Mouse (Mus musculus) large intestine, adult 2 months (tissue): ENCODE measurements around the gene Yap1. TPM values are rescaled to one million over a fixed set of nuclear protein-coding genes. Genes with fewer than 3 reads are reported as not detected.

Experiments
- DNase-seq: peaks from one replicate; pipeline ENCODE4 v3.0.0-alpha.2; 2012; ENCODE audit warnings: low read depth, low spot score
- WGBS: fragments of 180-500 bp; shearing (Covaris S2); methylation state at CpG from one replicate; pipeline ENCODE4 v1.1.7; 2018; 5-methylcytosine and 5-hydroxymethylcytosine counted together
- polyA plus RNA-seq: library from polyadenylated mRNA; depleted of rRNA; stranded (reverse); fragments of >200 nt; gene quantifications from 2 replicates; pipeline ENCODE4 v1.2.3, GENCODE M21; 2012; rRNA removed

The Yap1 gene
- polyA plus RNA-seq = 17.9 and 24.3 TPM in 2 replicates

DNA sequence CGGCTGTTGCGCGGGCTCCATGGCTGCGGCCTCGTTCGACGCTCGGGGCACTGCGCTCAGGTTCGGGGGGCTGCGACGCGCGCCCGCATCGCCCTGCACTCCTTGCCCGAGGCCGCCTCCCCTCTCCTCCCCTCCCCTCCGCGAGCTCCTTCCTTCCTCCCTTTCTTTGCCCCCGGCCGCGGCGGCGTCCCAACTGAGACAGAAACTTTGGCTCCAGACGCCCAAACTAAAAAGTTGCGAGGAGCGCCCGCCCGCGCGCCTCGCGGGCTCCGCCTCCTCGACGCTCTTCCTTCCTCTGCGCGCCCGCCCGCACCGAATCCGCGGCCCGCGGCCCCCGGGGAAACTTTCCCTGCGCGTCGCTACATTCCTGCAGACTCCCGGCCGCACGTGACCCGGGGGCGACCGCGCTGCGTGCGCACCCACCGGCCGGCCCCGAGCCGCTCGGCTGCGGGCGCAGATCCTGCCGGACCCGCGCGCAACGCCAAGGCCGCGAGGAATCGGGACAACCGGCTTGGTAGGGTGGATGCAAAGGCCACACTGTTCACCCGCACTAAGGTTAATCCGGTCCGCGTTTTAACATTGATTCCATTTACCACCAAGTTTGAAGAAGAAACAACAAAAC lies at the start of gene Yap1:
Gene Yap1, minus strand, starts transcription at position 227 of the 622 bp plus-strand sequence.
- DNase-seq = peak; percentile 50
- WGBS = under 1% methylated on average over 70 of the region's 79 CpGs

GRCm38 (mm10) chr9:8043044-8043387 lies 38.6 kb upstream of the Yap1 start:
- WGBS = 17% methylated on average over 5 of the region's 5 CpGs
- no peak for DNase-seq

GRCm38 (mm10) chr9:8042338-8043043 lies 38.1 kb upstream of the Yap1 start, which contains the start of gene Cfap300:
TSS of gene Cfap300 (minus strand) at chr9:8042823.
- DNase-seq = peak; percentile 70
- under 1% methylated on average over 39 of the region's 39 CpGs for WGBS

GRCm38 (mm10) chr9:8035546-8035945 lies 31.1 kb upstream of the Yap1 start:
- peak; percentile 38 for DNase-seq

DNA sequence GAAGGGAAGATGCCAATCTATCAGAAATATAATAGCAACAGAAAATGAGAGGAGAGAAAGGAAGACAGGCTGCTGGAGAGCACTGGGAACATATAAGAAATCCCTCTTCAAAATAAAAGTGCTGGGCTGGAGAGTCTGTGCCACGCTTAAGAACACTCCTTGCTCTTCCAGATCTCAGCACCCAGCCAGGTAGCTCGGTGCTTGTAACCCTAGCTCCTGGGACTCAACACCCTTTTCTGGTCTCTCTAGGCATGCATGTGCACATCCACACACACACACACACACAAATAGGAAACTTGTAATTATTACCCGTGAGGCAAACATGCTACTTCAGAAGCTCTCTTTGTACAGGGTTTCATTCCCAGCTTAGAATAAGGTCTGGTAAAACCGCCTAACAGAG lies 30.7 kb upstream of the Yap1 start:
- no peak for DNase-seq
- 39% methylated on average over 4 of the region's 4 CpGs for WGBS

More at GRCm38 (mm10) chr9:8035546-8035945, 31.1 kb upstream of the Yap1 start:
- 5% methylated on average over 7 of the region's 7 CpGs for WGBS

- DNase-seq = no peak
Measured at GRCm38 (mm10) chr9:8034143-8034542, 29.7 kb upstream of the Yap1 start.

DNA sequence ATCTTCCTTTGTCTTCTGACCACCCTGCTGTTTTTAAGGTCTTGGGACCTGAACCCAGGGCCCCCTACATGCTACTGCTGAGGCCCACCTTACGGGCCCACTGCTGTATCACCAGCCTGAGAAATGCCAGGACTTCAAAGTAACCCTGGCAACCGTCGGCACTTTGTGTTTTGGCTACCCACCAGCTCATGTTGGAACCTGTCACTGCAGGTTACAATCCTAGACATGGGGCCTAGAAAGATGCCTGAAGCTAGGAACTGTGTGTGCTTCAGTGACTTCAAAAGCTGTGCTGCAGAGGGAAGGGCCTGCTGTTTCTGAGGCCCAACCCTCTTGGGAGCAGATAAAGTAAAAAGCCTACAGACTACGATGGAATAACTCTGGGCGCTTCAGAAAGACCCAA lies 28.5 kb upstream of the Yap1 start:
- no peak for DNase-seq
- WGBS = 90% methylated on average over 5 of the region's 5 CpGs

More at GRCm38 (mm10) chr9:8034143-8034542, 29.7 kb upstream of the Yap1 start:
- WGBS = 31% methylated on average over 1 of the region's 1 CpGs

DNA sequence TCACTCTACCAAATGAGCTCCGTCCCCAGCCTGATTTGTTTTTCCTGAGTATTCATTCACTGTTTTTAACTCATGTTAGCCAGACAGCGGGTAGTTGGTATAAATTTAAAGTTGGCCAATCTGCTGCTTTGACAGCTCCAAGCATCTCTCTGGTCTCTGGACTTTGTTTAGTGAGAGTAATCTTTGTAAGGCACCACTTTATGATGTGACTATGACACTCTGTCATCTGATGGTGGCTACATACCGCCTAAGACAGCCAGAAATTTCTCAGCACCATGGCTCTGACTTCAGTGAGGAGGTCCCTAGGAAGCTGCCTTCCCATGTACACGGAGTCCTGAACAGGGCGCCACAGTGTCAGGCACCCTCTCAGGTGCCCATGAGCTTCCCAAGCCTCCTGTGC lies 14.2 kb upstream of the Yap1 start:
- WGBS = 82% methylated on average over 5 of the region's 5 CpGs
- no peak for DNase-seq

GRCm38 (mm10) chr9:8017253-8017913 lies 13.0 kb upstream of the Yap1 start:
- no peak for DNase-seq
- WGBS = 56% methylated on average over 20 of the region's 20 CpGs

DNA sequence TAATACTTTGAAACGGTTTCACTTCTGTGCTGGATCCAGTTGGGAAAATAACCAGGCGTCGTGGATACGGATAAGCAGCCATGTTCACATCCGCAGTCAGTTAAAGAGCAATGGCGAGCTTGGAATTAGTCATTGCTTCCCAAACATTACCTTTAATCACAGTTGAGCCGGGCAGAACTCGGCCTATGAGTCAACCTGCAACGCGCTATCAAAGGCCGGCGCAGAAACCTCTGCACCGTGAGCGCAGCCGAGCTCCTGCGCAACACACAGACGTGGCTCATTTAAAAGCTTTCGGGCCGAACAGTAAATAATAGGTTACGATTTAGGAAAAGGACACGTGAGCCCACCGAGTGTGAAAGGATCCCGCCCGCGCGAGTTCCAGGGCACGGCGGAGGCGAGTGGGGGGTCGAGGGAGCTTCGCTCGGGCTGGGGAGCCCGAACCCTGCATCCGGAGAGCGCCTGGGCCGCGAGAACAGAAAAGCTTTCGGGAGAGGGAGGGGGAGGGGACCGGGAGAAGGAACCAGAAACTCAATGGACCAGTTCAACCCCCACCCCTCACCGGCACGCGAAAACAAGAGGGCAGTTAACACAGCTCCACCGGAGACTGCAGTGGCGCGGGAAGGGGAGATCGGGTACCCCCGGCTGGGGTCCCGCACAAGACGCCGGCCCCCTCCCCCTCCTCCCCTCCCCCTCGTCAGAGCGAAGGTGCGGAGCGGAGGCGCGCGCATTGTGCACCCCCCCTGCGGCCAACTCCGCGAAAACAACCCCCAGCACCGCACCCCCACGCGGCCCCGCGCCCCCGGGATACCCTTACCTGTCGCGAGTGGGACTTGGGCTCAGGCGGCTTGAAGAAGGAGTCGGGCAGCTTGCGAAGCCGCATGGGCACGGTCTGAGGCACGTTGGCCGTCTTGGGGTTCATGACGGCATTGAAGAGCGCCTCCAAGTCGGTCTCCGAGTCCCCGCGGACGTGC lies 810 bp downstream of the Yap1 start:
- DNase-seq = peak; percentile 52
- WGBS = under 1% methylated on average over 78 of the region's 82 CpGs

GRCm38 (mm10) chr9:8002806-8003205 lies 1.6 kb downstream of the Yap1 start:
- WGBS = 2% methylated on average over 12 of the region's 12 CpGs
- no peak for DNase-seq

GRCm38 (mm10) chr9:8001352-8001751 lies 3.0 kb downstream of the Yap1 start:
- 61% methylated on average over 7 of the region's 7 CpGs for WGBS
- DNase-seq = no peak

DNA sequence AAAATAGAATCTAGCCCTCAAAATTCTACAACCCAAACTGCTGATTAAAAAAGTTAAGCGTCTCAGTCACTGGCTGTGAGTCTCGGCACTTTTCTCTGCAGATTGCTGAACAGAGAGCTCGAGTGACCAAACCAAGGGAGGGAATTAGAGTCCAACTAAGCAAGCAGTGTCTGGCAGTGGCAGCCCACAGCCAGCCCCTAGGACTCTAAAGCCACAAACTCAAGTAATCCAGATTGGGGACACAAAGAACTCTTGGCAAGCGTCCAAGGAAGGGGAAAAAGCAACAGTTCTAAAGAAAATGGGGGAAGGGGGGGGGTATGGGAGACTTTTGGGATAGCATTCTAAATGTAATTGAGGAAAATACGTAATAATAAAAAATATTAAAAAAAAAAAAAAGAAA lies 10.1 kb downstream of the Yap1 start:
- no peak for DNase-seq
- 83% methylated on average over 5 of the region's 5 CpGs for WGBS

- WGBS = 39% methylated on average over 3 of the region's 3 CpGs
- no peak for DNase-seq
Measured at GRCm38 (mm10) chr9:7992651-7993050, 11.7 kb downstream of the Yap1 start.

- DNase-seq = no peak
- 64% methylated on average over 4 of the region's 4 CpGs for WGBS
Measured at GRCm38 (mm10) chr9:7990897-7991296, 13.5 kb downstream of the Yap1 start.

- WGBS = 65% methylated on average over 5 of the region's 5 CpGs
- DNase-seq = no peak
Measured at GRCm38 (mm10) chr9:7987119-7987518, 17.3 kb downstream of the Yap1 start.

DNA sequence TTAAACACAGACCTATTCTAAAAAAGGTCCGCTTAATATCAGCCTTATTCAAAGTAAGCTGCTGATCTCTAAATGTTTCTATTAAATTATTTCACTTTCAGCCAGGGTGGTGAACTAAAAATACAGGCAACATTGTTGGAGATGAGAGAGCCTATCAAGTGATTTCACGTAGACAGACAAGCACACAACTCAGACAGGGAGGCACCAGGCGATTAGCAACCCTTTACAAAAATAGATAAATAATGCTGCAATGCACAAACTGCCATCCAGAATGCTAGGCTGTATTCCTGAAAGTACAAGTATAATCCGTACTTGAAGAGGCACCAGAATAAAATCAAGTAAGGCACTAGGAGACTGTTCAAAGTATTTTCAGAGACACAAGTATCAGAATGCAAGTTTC lies 20.1 kb downstream of the Yap1 start:
- DNase-seq = no peak
- WGBS = 70% methylated on average over 4 of the region's 4 CpGs

- WGBS = 54% methylated on average over 2 of the region's 2 CpGs
- DNase-seq = no peak
Measured at GRCm38 (mm10) chr9:7983665-7984064, 20.7 kb downstream of the Yap1 start.

DNA sequence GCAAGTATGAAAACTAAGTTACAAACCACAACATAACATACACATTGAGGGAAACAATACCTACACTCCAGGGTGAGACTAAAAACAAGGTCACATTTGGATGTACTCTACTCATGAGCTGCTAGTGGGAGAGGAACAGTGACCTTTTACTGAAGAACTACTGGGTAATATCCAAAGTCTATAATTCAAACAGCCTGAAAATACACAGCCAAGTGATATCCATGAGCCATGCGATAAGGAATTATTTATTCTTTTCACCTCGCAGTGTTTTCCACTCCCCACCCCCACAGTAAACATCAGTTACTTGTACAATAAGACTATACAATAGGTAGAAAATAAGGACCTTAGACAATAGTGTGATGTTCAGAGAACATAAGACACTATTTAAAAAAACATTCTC lies 24.2 kb downstream of the Yap1 start:
- DNase-seq = no peak
- WGBS = 31% methylated on average over 2 of the region's 2 CpGs
